Mouse (Mus musculus) embryo, embryonic 10 days (tissue): Measurements from ENCODE around the gene Cyp4a30b.
"Not testable (repeated sequence)": the region's sequence is repeated elsewhere in the genome, so short reads cannot be mapped to it uniquely, and the experiment has no call there.

ENCODE experiments used
- DNase-seq: peaks from one replicate; pipeline ENCODE4 v3.0.0-alpha.2; 2015; ENCODE audit warnings: low spot score

Cyp4a30b gene

GRCm38 (mm10) chr4:115452304-115452703, at the start of gene Cyp4a30b:
Gene Cyp4a30b, plus strand, starts transcription at chr4:115452604.
- no peak for DNase-seq

GRCm38 (mm10) chr4:115411324-115411723, 41.1 kb upstream of the Cyp4a30b start, which contains the start of gene Cyp4a12b:
Gene Cyp4a12b, plus strand, starts transcription at chr4:115411624.
- DNase-seq, result not testable (repeated sequence)

GRCm38 (mm10) chr4:115450577-115451137, 1.7 kb upstream of the Cyp4a30b start:
- no peak for DNase-seq

- not testable (repeated sequence) for DNase-seq
Measured at GRCm38 (mm10) chr4:115473585-115473984, 21.2 kb downstream of the Cyp4a30b start.

- DNase-seq, result peak; percentile 5
Measured at GRCm38 (mm10) chr4:115476051-115476450, 23.6 kb downstream of the Cyp4a30b start.

- DNase-seq, result no peak
Measured at GRCm38 (mm10) chr4:115481006-115481652, 28.7 kb downstream of the Cyp4a30b start.

GRCm38 (mm10) chr4:115496001-115496400, 43.6 kb downstream of the Cyp4a30b start, which contains the start of gene Cyp4a14:
Gene Cyp4a14, minus strand, starts transcription at chr4:115496142.
- no peak for DNase-seq

GRCm38 (mm10) chr4:115497466-115497865, 45.1 kb downstream of the Cyp4a30b start:
- DNase-seq, result no peak

- DNase-seq, result not testable (repeated sequence)
Measured at GRCm38 (mm10) chr4:115513964-115514363, 61.6 kb downstream of the Cyp4a30b start.

GRCm38 (mm10) chr4:115518000-115518399, 65.6 kb downstream of the Cyp4a30b start, which contains the start of gene Cyp4a10:
Gene Cyp4a10, plus strand, starts transcription at chr4:115518264.
- not testable (repeated sequence) for DNase-seq

GRCm38 (mm10) chr4:115519444-115519843, 67.0 kb downstream of the Cyp4a30b start:
- no peak for DNase-seq
